Mouse (Mus musculus): ENCODE data around the gene Egfl8. TPM values are rescaled to one million over a fixed set of nuclear protein-coding genes. Genes with fewer than 3 reads are reported as not detected.

Gene Egfl8
- total RNA-seq, 2 experiments from 2014 or later, result 3.9 to 5.1 TPM

GRCm38 (mm10) chr17:34604511-34605237, 11.1 kb downstream of the Egfl8 start:
- peak in 1 of 2 experiments; percentile 20 for DNase-seq (ENCODE audit: low spot score in 2 of 2)
- intact Hi-C loops (cut with DNase I), result loop anchor here (1.0 kb wide), 1 partner anchor 24 kb away; the partner anchor contains the start of gene Ppt2

GRCm38 (mm10) chr17:34604061-34604508, 11.7 kb downstream of the Egfl8 start, which contains the start of gene Agpat1:
Gene Agpat1 (plus strand): TSS chr17:34604262.
- DNase-seq (ENCODE audit: low spot score in 2 of 2), result peak; percentile 96 to 99
- intact Hi-C loops (cut with DNase I), result no loop called here

GRCm38 (mm10) chr17:34603375-34604060, 12.3 kb downstream of the Egfl8 start, which contains the start of gene Rnf5:
Gene Rnf5 (minus strand): TSS chr17:34603690.
- intact Hi-C loops (cut with DNase I), result no loop called here
- DNase-seq (ENCODE audit: low spot score in 2 of 2), result peak; percentile 99 to 100

GRCm38 (mm10) chr17:34601796-34602195, 14.0 kb downstream of the Egfl8 start:
- intact Hi-C loops (cut with DNase I), result no loop called here
- no peak for DNase-seq (ENCODE audit: low spot score in 2 of 2)

GRCm38 (mm10) chr17:34599891-34600290, 15.9 kb downstream of the Egfl8 start:
- DNase-seq (ENCODE audit: low spot score in 2 of 2), result no peak
- intact Hi-C loops (cut with DNase I), result no loop called here

GRCm38 (mm10) chr17:34597566-34598095, 18.1 kb downstream of the Egfl8 start, which contains the start of gene Ager:
Gene Ager (plus strand): TSS chr17:34597862.
- DNase-seq (ENCODE audit: low spot score in 2 of 2), result no peak
- intact Hi-C loops (cut with DNase I), result no loop called here

- intact Hi-C loops (cut with DNase I), result no loop called here
- DNase-seq (ENCODE audit: low spot score in 2 of 2), result no peak
These were observed 19.7 kb downstream of the Egfl8 start for GRCm38 (mm10) chr17:34596098-34596497.

DNA sequence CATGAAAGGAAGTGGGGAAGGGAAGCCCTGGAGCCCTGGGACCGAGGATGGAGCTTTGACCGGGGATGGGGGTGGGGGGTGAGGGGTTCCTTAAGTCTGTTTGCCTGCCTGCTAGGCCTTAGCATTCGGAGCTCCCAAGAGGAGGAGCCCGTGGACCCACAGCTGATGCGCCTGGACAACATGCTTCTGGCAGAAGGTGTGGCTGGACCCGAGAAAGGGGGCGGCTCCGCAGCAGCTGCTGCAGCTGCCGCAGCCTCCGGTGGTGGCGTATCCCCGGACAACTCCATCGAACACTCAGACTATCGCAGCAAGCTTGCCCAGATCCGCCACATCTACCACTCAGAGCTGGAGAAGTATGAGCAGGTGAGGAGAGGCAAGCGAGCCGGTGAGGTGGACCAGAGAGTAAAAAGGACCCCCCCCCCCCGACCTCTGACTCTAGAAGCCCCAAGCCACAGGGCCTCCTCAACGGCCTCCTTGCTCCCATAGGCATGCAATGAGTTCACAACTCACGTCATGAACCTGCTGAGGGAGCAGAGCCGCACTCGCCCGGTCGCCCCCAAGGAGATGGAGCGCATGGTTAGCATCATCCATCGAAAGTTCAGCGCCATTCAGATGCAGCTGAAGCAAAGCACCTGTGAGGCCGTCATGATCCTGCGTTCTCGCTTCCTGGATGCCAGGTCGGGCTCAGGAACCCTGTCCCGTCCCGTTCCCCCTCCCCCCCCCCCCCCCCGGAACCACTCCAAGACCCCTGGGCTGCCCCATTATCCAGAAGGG, 21.8 kb downstream of the Egfl8 start:
- intact Hi-C loops (cut with DNase I), result loop anchor here (5.0 kb wide), 1 partner anchor 33 kb away; the partner anchor contains the start of genes Ppt2 and Prrt1
- no peak for DNase-seq (ENCODE audit: low spot score in 2 of 2)

DNA sequence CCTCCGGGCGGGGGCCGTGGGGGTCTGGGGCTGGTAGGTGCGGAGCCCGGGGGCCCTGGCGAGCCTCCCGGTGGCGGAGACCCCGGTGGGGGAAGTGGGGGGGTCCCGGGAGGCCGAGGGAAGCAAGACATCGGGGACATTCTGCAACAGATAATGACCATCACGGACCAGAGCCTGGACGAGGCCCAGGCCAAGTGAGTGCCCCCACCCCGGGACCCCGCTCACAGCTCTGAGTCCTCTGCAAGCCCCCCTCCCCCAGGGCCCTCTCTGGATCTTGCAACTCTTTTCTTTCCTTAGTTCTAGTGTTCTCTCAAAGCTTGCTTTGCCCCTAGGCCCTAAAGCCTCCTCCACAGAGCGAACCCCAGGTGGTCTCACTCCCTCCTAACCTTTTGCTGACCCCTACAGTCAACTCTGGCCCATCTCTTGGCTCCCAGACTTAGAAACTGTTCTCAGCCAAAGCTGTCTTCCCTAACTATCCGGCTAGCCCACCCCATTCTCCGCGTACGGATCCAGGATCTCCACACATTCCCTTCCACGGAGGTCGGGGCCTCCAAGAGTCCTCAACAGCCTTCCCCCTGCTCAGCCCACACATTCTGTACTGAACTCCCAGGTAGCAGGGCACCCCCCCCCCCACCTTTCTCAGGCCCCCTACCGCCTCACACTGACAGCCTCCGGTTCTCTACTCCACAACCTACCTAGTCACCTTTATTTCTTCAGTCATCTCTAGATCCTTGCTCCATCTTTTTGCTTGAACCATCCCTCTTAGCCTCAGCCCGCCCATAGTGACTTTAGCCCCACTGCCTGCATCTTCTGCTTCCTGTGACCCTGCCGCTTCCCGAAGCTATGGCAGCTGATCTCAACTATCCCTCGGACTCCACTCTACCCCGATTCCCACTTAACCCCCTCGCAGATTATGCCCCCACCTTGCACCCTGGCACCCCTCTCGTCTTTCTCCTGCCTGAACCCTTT, 22.9 kb downstream of the Egfl8 start:
- peak in 1 of 2 experiments; percentile 48 for DNase-seq (ENCODE audit: low spot score in 2 of 2)

DNA sequence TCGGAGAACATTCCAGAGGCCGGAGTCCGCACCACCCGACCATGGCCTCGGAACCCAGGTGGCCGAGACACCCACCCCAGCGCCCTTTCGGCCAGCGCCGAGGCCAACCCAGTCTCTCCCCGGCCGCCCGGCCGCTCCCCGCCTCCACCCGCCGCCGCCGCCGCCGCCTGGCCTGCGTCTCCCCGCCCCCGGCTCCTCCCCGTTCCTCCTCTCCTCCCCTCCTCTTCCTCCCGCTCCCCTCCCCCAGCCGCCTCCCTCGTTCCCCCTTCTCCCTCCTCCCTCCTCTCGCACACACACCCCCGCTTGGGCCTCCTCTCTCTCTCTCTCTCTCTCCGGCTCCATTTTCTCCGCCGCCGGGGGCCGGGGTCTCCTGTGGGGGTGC, 23.8 kb downstream of the Egfl8 start:
- DNase-seq (ENCODE audit: low spot score in 2 of 2), result peak; percentile 78 to 82
- intact Hi-C loops (cut with DNase I), result loop anchor here (5.0 kb wide), 1 partner anchor 35 kb away; the partner anchor contains the start of genes Ppt2 and Prrt1

More for the DNA sequence above, 22.9 kb downstream of the Egfl8 start:
- intact Hi-C loops (cut with DNase I), result loop anchor here (5.0 kb wide), 1 partner anchor 34 kb away; the partner anchor contains the start of genes Ppt2 and Prrt1

DNA sequence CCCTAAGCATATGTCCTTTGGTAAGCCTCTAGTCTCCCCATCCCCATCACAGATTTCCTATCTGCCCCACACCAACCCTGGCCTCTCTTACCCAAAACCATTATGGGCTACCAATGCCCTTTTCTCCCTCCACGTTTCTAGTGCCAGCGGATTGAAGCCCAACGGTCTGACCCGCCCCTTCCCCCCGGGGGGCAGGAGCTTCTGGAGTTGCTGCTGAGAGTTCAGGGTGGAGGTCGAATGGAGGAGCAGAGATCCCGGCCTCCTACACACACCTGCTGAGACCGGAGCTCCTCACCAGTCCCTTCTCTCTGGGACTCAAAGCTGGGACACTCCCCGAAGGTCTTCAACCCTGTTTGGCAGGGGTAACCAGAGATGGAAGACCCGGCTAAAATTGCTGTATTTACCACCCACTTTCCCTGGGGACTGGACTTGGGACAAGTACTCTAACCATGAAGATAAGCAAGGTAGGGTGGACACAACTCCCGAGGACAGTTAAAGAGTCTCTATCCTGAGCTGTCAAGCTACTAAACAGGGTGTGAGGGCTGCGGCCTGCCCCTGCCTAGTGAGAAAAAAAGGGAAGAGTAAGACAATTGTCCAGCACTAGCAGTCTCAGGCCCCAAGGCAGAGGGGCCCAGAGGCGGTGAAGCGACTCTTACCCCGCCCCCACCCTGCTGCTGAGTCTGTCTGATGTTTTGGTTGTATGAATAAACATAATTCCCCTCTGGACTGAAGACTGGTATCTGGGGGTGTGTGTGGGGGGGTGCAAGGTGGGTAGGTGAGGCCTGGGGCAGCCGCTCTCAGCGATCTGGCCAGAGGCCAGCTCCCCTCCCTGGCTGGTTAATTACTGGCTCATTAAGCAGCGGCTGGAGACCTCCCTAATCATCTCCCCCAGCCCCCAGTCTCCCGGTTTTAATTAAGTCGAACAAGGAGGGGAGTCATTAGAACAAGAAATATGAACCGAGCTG, 24.5 kb downstream of the Egfl8 start, which contains the start of gene Pbx2:
Gene Pbx2 (plus strand): TSS at position 238 of the 965 bp plus-strand sequence.
- intact Hi-C loops (cut with DNase I), result loop anchor here (5.0 kb wide), 1 partner anchor 36 kb away; the partner anchor contains the start of genes Ppt2 and Prrt1
- DNase-seq (ENCODE audit: low spot score in 2 of 2), result peak in 1 of 2 experiments; percentile 32

DNA sequence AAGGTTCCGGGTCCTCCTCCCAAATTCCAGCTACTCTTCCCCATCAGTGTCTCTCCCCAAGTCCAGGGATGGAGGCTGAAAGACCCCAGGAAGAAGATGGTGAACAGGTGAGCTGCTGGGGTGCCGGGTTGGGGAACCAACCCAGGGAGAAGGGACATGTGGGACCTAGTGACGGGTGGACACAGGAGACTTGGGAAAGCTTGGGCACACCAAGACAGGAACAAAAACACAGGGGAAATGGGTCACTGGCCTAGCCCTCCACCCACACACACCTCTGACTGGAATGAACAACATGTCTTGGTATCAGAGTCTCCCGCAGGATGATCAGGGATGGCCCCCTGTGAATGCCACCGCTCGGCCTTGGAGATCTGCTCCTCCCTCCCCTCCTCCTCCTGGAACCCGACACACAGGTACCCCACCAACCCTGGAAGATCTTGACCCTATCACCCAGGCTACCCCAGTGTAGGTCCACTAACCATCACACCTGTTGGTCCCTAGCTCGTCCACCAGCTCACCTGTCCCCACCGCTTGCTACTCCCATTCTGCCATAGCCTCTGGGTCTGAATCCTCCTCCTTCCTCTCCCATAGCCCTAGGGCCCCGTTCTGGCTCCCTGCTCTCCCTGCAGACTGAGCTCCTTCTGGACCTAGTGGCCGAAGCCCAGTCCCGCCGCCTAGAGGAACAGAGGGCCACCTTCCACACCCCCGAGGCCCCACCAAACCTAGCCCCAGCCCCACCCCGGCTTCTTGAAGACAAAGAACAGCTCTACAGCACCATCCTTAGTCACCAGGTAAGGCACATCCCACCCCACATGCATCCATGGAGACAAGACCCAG, 25.4 kb downstream of the Egfl8 start:
- no peak for DNase-seq (ENCODE audit: low spot score in 2 of 2)

GRCm38 (mm10) chr17:34589681-34590101, 26.1 kb downstream of the Egfl8 start, which contains the start of gene Gpsm3:
Gene Gpsm3 (plus strand): TSS chr17:34589806.
- intact Hi-C loops (cut with DNase I), result loop anchor here (5.0 kb wide), 1 partner anchor 38 kb away; the partner anchor contains the start of genes Ppt2 and Prrt1
- DNase-seq (ENCODE audit: low spot score in 2 of 2), result no peak

More for the DNA sequence above, 25.4 kb downstream of the Egfl8 start:
- intact Hi-C loops (cut with DNase I), result loop anchor here (5.0 kb wide), 1 partner anchor 37 kb away; the partner anchor contains the start of genes Ppt2 and Prrt1

DNA sequence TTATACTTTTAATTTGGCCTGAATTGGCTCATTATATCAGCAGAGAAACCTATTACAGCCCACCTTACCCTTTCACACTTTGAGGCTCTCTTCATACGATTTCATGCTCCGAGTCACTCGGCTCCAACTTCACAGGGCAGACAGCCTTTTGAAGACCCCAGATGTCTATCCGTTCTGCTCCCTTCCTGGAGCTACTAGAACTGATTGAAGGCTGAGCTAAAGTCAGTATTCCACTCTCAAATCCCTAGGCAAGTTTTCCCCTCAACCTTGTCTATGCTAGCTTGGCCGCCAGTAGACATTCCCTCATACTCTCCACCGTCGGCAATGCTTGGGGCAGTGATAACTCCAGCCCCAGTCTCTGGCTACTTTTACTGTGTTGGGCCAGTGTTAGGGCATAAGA, 26.6 kb downstream of the Egfl8 start:
- intact Hi-C loops (cut with DNase I), result no loop called here
- DNase-seq (ENCODE audit: low spot score in 2 of 2), result no peak

GRCm38 (mm10) chr17:34588767-34589166, 27.0 kb downstream of the Egfl8 start:
- intact Hi-C loops (cut with DNase I), result no loop called here
- no peak for DNase-seq (ENCODE audit: low spot score in 2 of 2)

DNA sequence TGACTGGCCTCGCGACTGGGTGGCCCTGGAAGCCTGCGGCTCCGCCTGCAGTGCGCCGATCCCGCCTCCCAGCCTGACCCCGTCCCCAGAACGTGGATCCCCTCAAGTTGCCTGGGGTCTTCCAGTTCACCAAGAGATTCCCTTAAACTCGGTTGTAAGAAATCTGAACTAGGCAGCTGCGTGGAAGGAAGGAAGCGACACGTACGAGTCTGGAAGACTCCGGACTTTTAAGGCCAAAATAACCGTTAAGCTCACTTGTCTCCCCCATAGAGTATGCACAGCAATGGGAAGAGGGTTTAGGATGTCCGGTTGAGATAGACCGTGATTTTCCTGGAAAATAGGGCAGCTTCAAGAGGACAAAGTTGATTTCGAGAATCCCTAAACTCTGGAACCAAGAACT, 28.0 kb downstream of the Egfl8 start:
- intact Hi-C loops (cut with DNase I), result loop anchor here (1.0 kb wide), 1 partner anchor 466 kb away; the partner anchor contains the start of gene Brd2
- no peak for DNase-seq (ENCODE audit: low spot score in 2 of 2)

Measured in left cerebral cortex, postnatal 25 days (tissue).